Mouse (Mus musculus): ENCODE measurements around the gene Rassf5.
A peak's percentile ranks its signal among the peaks of the same experiment; 100 is the strongest.

Rassf5 gene

GRCm38 (mm10) chr1:131137111-131137510 lies 107.9 kb downstream of the Rassf5 start:
- no peak for DNase-seq (ENCODE audit: low spot score)

- no peak for DNase-seq (ENCODE audit: low spot score)
These were observed 109.0 kb downstream of the Rassf5 start for GRCm38 (mm10) chr1:131135960-131136629.

- DNase-seq (ENCODE audit: low spot score) = peak; percentile 47
These were observed 110.0 kb downstream of the Rassf5 start for GRCm38 (mm10) chr1:131134942-131135522.

GRCm38 (mm10) chr1:131134231-131134630 lies 110.8 kb downstream of the Rassf5 start:
- no peak for DNase-seq (ENCODE audit: low spot score)
